Mouse (Mus musculus) midbrain, embryonic 10.5 days (tissue): ENCODE measurements around the gene Mmp9. TPM values are rescaled to one million over a fixed set of nuclear protein-coding genes. Genes with fewer than 3 reads are reported as not detected.
A peak's percentile ranks its signal among the peaks of the same experiment; 100 is the strongest.

Experiments
- DNase-seq: peaks from one replicate; pipeline ENCODE4 v3.0.0-alpha.2; 2017; ENCODE audit warnings: low spot score
- H3K27ac ChIP-seq: fragments of 300-500 bp; sonication (generic); replicated peaks from 2 replicates; pipeline ENCODE4 v1.5.1; 2016; ENCODE audit warnings: mild to moderate bottlenecking
- H3K27me3 ChIP-seq: fragments of 300-500 bp; sonication (generic); 2 replicates; pipeline ENCODE4 v1.6.1; 2016; ENCODE audit warnings: low read depth, mild to moderate bottlenecking; ENCODE audit not compliant: poor library complexity, severe bottlenecking
- H3K36me3 ChIP-seq: fragments of 300-500 bp; sonication (generic); 2 replicates; pipeline ENCODE4 v1.6.1; 2016; ENCODE audit warnings: mild to moderate bottlenecking, moderate library complexity
- H3K4me1 ChIP-seq: fragments of 300-500 bp; sonication (generic); 2 replicates; pipeline ENCODE4 v1.6.1; 2016
- H3K4me3 ChIP-seq: fragments of 300-500 bp; sonication (generic); 2 replicates; pipeline ENCODE4 v1.5.1; 2016; ENCODE audit warnings: mild to moderate bottlenecking, moderate library complexity
- H3K9me3 ChIP-seq: fragments of 300-500 bp; sonication (generic); replicated peaks from 2 replicates; pipeline ENCODE4 v1.6.1; 2016; ENCODE audit warnings: mild to moderate bottlenecking
- WGBS: fragments of 180-500 bp; shearing (Covaris S2); methylation state at CpG from one replicate; pipeline ENCODE4 v1.1.7; 2016; 5-methylcytosine and 5-hydroxymethylcytosine counted together
- polyA plus RNA-seq: library from polyadenylated mRNA; unstranded; fragments of >200 nt; fragmentation: Nextera tagmentation; extraction: Ambion mirVana; gene quantifications from 2 replicates; pipeline ENCODE4 v1.2.1, GENCODE M21; 2016

Mmp9 gene
- polyA plus RNA-seq, 1 experiment from 2014 or later: 0.39 TPM

- Histone ChIP-seq H3K4me3 (no peak overlapping the region), H3K27ac (no peak overlapping the region), H3K27me3 (peaks cover 73% of the 10 kb centered on the region), H3K9me3 (no peaks in the 10 kb centered on the region), H3K4me1 (peaks cover 77% of the 10 kb centered on the region), H3K36me3 (no peaks in the 10 kb centered on the region)
- DNase-seq: no peak
- 89% methylated on average over 1 of the region's 1 CpGs for WGBS
Measured at GRCm38 (mm10) chr2:164964981-164965380, 24.4 kb downstream of the Mmp9 start.

- no peak overlapping the region for H3K4me3 ChIP-seq
- no peaks in the 10 kb centered on the region for H3K36me3 ChIP-seq
- H3K27me3 ChIP-seq: peaks cover 87% of the 10 kb centered on the region
- DNase-seq: peak; percentile 57
- no peaks in the 10 kb centered on the region for H3K9me3 ChIP-seq
- H3K4me1 ChIP-seq: peaks cover 77% of the 10 kb centered on the region
- WGBS: 25% methylated on average over 8 of the region's 8 CpGs
- no peak overlapping the region for H3K27ac ChIP-seq
Measured at GRCm38 (mm10) chr2:164966381-164966780, 25.8 kb downstream of the Mmp9 start.

- H3K4me3 ChIP-seq: no peak overlapping the region
- 3% methylated on average over 6 of the region's 6 CpGs for WGBS
- H3K4me1 ChIP-seq: peaks cover 76% of the 10 kb centered on the region
- peaks cover 95% of the 10 kb centered on the region for H3K27me3 ChIP-seq
- no peaks in the 10 kb centered on the region for H3K9me3 ChIP-seq
- H3K36me3 ChIP-seq: no peaks in the 10 kb centered on the region
- H3K27ac ChIP-seq: no peak overlapping the region
- DNase-seq: no peak
Measured at GRCm38 (mm10) chr2:164967193-164967592, 26.6 kb downstream of the Mmp9 start.

GRCm38 (mm10) chr2:164967761-164968440, 27.3 kb downstream of the Mmp9 start:
- H3K27ac ChIP-seq: 0 out of 2 replicates have a peak overlapping the region, but pooled peaks have one; percentile 14
- no peaks in the 10 kb centered on the region for H3K9me3 ChIP-seq
- peaks cover 95% of the 10 kb centered on the region for H3K27me3 ChIP-seq
- peak overlapping the region; percentile 54 for H3K4me3 ChIP-seq
- peaks cover 77% of the 10 kb centered on the region for H3K4me1 ChIP-seq
- 2% methylated on average over 65 of the region's 65 CpGs for WGBS
- H3K36me3 ChIP-seq: no peaks in the 10 kb centered on the region
- DNase-seq: no peak

- Histone ChIP-seq H3K36me3 (no peaks in the 10 kb centered on the region), H3K27me3 (peaks cover 95% of the 10 kb centered on the region), H3K4me1 (peaks cover 73% of the 10 kb centered on the region), H3K4me3 (peak overlapping the region; percentile 54), H3K9me3 (no peaks in the 10 kb centered on the region), H3K27ac (0 out of 2 replicates have a peak overlapping the region, but pooled peaks have one; percentile 14)
- DNase-seq: peak; percentile 81
- under 1% methylated on average over 26 of the region's 29 CpGs for WGBS
Measured at GRCm38 (mm10) chr2:164968451-164968851, 27.9 kb downstream of the Mmp9 start.

GRCm38 (mm10) chr2:164969348-164969781, 28.8 kb downstream of the Mmp9 start:
- Histone ChIP-seq H3K4me3 (peak overlapping the region; percentile 54; the same call in 1 of the 2 replicates), H3K9me3 (no peaks in the 10 kb centered on the region), H3K36me3 (no peaks in the 10 kb centered on the region), H3K27ac (no peak overlapping the region), H3K4me1 (peaks cover 64% of the 10 kb centered on the region), H3K27me3 (peaks cover 100% of the 10 kb centered on the region)
- 2% methylated on average over 21 of the region's 21 CpGs for WGBS
- no peak for DNase-seq

- peak; percentile 60 for DNase-seq
- WGBS: under 1% methylated on average over 42 of the region's 42 CpGs
- no peaks in the 10 kb centered on the region for H3K9me3 ChIP-seq
- peaks cover 92% of the 10 kb centered on the region for H3K27me3 ChIP-seq
- peak overlapping the region; percentile 50 for H3K27ac ChIP-seq
- H3K4me3 ChIP-seq: peak overlapping the region; percentile 51
- no peaks in the 10 kb centered on the region for H3K36me3 ChIP-seq
- peaks cover 52% of the 10 kb centered on the region for H3K4me1 ChIP-seq
Measured at GRCm38 (mm10) chr2:164970631-164971196, 30.1 kb downstream of the Mmp9 start.

- no peak overlapping the region for H3K27ac ChIP-seq
- H3K9me3 ChIP-seq: no peaks in the 10 kb centered on the region
- no peaks in the 10 kb centered on the region for H3K36me3 ChIP-seq
- DNase-seq: no peak
- no peak overlapping the region for H3K4me3 ChIP-seq
- WGBS: 76% methylated on average over 5 of the region's 5 CpGs
- H3K27me3 ChIP-seq: peaks cover 73% of the 10 kb centered on the region
- H3K4me1 ChIP-seq: peaks cover 45% of the 10 kb centered on the region
Measured at GRCm38 (mm10) chr2:164972646-164973045, 32.1 kb downstream of the Mmp9 start.

- Histone ChIP-seq H3K9me3 (no peaks in the 10 kb centered on the region), H3K36me3 (no peaks in the 10 kb centered on the region), H3K4me1 (peaks cover 23% of the 10 kb centered on the region), H3K27me3 (peaks cover 49% of the 10 kb centered on the region), H3K27ac (no peak overlapping the region), H3K4me3 (no peak overlapping the region)
- 88% methylated on average over 6 of the region's 6 CpGs for WGBS
- no peak for DNase-seq
Measured at GRCm38 (mm10) chr2:164975611-164976010, 35.0 kb downstream of the Mmp9 start.

- Histone ChIP-seq H3K4me3 (no peak overlapping the region), H3K27ac (no peak overlapping the region), H3K27me3 (peaks cover 18% of the 10 kb centered on the region), H3K9me3 (no peaks in the 10 kb centered on the region), H3K36me3 (no peaks in the 10 kb centered on the region), H3K4me1 (peaks cover 21% of the 10 kb centered on the region)
- WGBS: 20% methylated on average over 7 of the region's 7 CpGs
- DNase-seq: peak; percentile 55
Measured at GRCm38 (mm10) chr2:164979749-164980148, 39.2 kb downstream of the Mmp9 start.

- peaks cover 18% of the 10 kb centered on the region for H3K4me1 ChIP-seq
- H3K9me3 ChIP-seq: no peaks in the 10 kb centered on the region
- no peak for DNase-seq
- no peak overlapping the region for H3K27ac ChIP-seq
- H3K4me3 ChIP-seq: no peak overlapping the region
- WGBS: 89% methylated on average over 6 of the region's 6 CpGs
- H3K27me3 ChIP-seq: peaks cover 15% of the 10 kb centered on the region
- no peaks in the 10 kb centered on the region for H3K36me3 ChIP-seq
Measured at GRCm38 (mm10) chr2:164985962-164986361, 45.4 kb downstream of the Mmp9 start.

GRCm38 (mm10) chr2:164986371-164987027, 45.9 kb downstream of the Mmp9 start:
- peaks cover 15% of the 10 kb centered on the region for H3K27me3 ChIP-seq
- no peaks in the 10 kb centered on the region for H3K36me3 ChIP-seq
- H3K4me1 ChIP-seq: peaks cover 20% of the 10 kb centered on the region
- no peak overlapping the region for H3K4me3 ChIP-seq
- no peak overlapping the region for H3K27ac ChIP-seq
- WGBS: 81% methylated on average over 14 of the region's 14 CpGs
- no peak for DNase-seq
- no peaks in the 10 kb centered on the region for H3K9me3 ChIP-seq

GRCm38 (mm10) chr2:164988777-164989176, 48.2 kb downstream of the Mmp9 start:
- H3K36me3 ChIP-seq: no peaks in the 10 kb centered on the region
- no peak overlapping the region; the same call in 1 of the 2 replicates for H3K27ac ChIP-seq
- H3K27me3 ChIP-seq: peaks cover 5% of the 10 kb centered on the region
- WGBS: 65% methylated on average over 13 of the region's 13 CpGs
- no peak for DNase-seq
- H3K4me1 ChIP-seq: peaks cover 20% of the 10 kb centered on the region
- H3K4me3 ChIP-seq: no peak overlapping the region
- no peaks in the 10 kb centered on the region for H3K9me3 ChIP-seq
